Mouse (Mus musculus) intestine, embryonic 16.5 days (tissue): ENCODE measurements at regions not wholly inside any gene's neighbourhood (a gene's known extent, or its start where the extent isn't known, plus 50 kb on each side); places are given as distances from the start of the nearest gene placed in this dataset.

Experiments used
- ATAC-seq: fragments of 200-750 bp; cut with Nextera tagmentation; 2 replicates; pipeline ENCODE4 v1.8.0; 2017; ENCODE audit warnings: moderate TSS enrichment, moderate library complexity
- H3K27ac ChIP-seq: fragments of 300-500 bp; sonication (generic); 2 replicates; pipeline ENCODE4 v1.5.1; 2014; ENCODE audit warnings: mild to moderate bottlenecking, low read length
- H3K27me3 ChIP-seq: fragments of 300-500 bp; sonication (generic); replicated peaks from 2 replicates; pipeline ENCODE4 v1.6.1; 2014; ENCODE audit warnings: low read length, control low read depth, mixed read lengths; ENCODE audit not compliant: control insufficient read depth, insufficient read depth
- H3K36me3 ChIP-seq: fragments of 300-500 bp; sonication (generic); 2 replicates; pipeline ENCODE4 v1.6.1; 2014; ENCODE audit warnings: low read length, control low read depth; ENCODE audit not compliant: control insufficient read depth, insufficient read depth
- H3K4me1 ChIP-seq: fragments of 300-500 bp; sonication (generic); 2 replicates; pipeline ENCODE4 v1.6.1; 2014; ENCODE audit warnings: low read length, control low read depth, mixed read lengths; ENCODE audit not compliant: control insufficient read depth, insufficient read depth
- H3K4me2 ChIP-seq: fragments of 300-500 bp; sonication (generic); 2 replicates; pipeline ENCODE4 v1.6.1; 2014; ENCODE audit warnings: low read depth, low read length, control low read depth
- H3K4me3 ChIP-seq: fragments of 300-500 bp; sonication (generic); 2 replicates; pipeline ENCODE4 v1.5.1; 2014; ENCODE audit warnings: mild to moderate bottlenecking, low read length
- H3K9ac ChIP-seq: fragments of 300-500 bp; sonication (generic); 2 replicates; pipeline ENCODE4 v1.6.1; 2014; ENCODE audit warnings: low read depth, low read length
- H3K9me3 ChIP-seq: fragments of 300-500 bp; sonication (generic); 2 replicates; pipeline ENCODE4 v1.6.1; 2016; ENCODE audit warnings: low read length, control low read depth; ENCODE audit not compliant: control insufficient read depth
- WGBS: fragments of 180-500 bp; shearing (Covaris S2); extraction: QIAGEN DNeasy Blood & Tissue Kit; methylation state at CpG from one replicate; pipeline ENCODE4 v1.1.7; 2014; 5-methylcytosine and 5-hydroxymethylcytosine counted together

DNA sequence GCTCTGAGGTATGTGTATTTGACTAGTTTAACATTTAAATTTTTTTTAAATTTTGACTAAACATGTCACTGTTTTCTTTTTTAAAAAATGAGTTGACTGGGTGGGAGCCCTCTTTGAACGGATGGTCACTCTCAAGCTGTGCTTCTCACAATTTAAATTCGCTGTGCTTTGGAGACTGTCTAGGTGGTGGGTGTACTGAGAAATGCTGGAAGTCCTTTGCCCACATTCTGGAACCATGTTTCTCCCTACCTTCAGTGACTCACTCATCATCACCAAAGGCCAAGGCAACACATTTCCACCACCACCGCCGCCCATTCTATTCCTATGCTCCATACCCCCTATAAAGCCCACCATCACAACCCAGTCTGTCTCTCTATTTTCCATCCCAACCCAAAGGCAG lies 213.8 kb downstream of the Abcc12 start:
- no peaks in the 10 kb centered on the region for H3K36me3 ChIP-seq
- 92% methylated on average over 4 of the region's 4 CpGs for WGBS
- no peak overlapping the region for H3K27ac ChIP-seq
- H3K4me3 ChIP-seq, result no peak overlapping the region
- H3K27me3 ChIP-seq, result no peaks in the 10 kb centered on the region
- no peak for ATAC-seq
- no peaks in the 10 kb centered on the region for H3K4me1 ChIP-seq
- H3K4me2 ChIP-seq, result no peak overlapping the region
- no peak overlapping the region for H3K9ac ChIP-seq
- H3K9me3 ChIP-seq, result no peaks in the 10 kb centered on the region

DNA sequence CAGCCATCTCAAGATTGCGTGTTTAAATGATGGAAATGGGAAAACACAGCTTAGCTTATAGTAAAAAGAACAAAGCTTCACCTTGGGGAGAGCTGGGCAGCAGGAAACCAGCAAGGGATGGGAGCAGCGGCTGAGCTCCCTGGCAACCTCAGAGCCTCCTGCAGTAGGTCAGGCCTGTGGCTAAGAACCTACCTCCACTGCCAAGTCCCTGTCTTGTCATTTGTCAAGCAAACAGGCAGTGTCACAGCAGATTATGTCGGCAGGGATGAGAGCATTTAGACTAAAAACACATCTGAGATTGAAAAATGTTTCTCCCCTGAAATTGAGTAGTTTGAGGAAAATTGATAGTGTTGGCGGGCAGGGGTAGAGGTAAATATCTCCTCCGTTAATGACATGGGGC lies 214.8 kb downstream of the Abcc12 start:
- no peak overlapping the region for H3K4me3 ChIP-seq
- H3K27me3 ChIP-seq, result no peaks in the 10 kb centered on the region
- H3K36me3 ChIP-seq, result no peaks in the 10 kb centered on the region
- no peak overlapping the region for H3K27ac ChIP-seq
- no peak for ATAC-seq
- no peaks in the 10 kb centered on the region for H3K4me1 ChIP-seq
- no peak overlapping the region for H3K4me2 ChIP-seq
- H3K9me3 ChIP-seq, result no peaks in the 10 kb centered on the region
- H3K9ac ChIP-seq, result no peak overlapping the region
- 76% methylated on average over 5 of the region's 5 CpGs for WGBS

DNA sequence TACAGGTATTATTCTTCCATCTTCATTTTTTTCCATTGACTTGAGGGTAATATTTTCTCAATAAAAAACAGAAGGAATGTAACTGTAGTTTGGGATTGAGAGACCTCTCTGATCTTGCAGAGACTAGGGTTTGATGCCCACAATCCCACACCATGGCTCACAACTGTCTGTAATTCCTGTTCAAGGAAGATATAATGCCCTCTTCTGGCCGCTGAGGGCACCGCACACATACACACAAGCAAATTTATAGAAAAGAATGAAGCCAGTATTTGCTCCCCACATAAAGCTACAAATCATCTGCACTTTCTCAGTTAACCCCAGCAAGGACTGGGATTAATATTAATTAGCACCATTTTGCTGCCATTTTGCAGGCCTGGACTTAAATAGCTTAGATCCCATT lies 215.6 kb downstream of the Abcc12 start:
- 56% methylated on average over 2 of the region's 2 CpGs for WGBS
- ATAC-seq, result no peak
- no peaks in the 10 kb centered on the region for H3K36me3 ChIP-seq
- H3K27me3 ChIP-seq, result no peaks in the 10 kb centered on the region
- H3K4me2 ChIP-seq, result no peak overlapping the region
- H3K4me1 ChIP-seq, result no peaks in the 10 kb centered on the region
- H3K4me3 ChIP-seq, result no peak overlapping the region
- no peak overlapping the region for H3K27ac ChIP-seq
- no peak overlapping the region for H3K9ac ChIP-seq
- H3K9me3 ChIP-seq, result no peaks in the 10 kb centered on the region

DNA sequence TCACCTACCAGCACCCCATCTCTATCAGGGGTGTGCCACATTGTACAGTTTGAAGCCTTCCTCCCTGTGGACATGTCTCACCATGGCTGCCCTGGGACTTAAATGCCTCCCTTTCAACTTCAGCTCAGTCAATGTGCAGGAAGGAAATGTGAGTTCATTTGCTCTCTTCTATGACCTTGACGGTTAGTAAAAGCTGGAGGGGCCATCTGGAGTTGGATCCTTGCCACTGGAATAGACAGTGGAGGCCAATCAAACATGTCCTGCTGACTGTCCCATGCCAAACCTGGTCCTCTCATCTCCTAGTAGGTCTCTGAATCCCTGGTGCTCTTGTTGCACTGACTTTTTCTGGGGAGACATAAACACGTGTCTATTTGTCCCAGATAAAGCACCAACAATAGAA lies 220.2 kb downstream of the Abcc12 start:
- H3K27ac ChIP-seq, result no peak overlapping the region
- no peaks in the 10 kb centered on the region for H3K9me3 ChIP-seq
- no peaks in the 10 kb centered on the region for H3K27me3 ChIP-seq
- H3K36me3 ChIP-seq, result no peaks in the 10 kb centered on the region
- 51% methylated on average over 2 of the region's 2 CpGs for WGBS
- no peak overlapping the region for H3K4me2 ChIP-seq
- no peak overlapping the region for H3K4me3 ChIP-seq
- no peak for ATAC-seq
- H3K4me1 ChIP-seq, result no peaks in the 10 kb centered on the region
- no peak overlapping the region for H3K9ac ChIP-seq

DNA sequence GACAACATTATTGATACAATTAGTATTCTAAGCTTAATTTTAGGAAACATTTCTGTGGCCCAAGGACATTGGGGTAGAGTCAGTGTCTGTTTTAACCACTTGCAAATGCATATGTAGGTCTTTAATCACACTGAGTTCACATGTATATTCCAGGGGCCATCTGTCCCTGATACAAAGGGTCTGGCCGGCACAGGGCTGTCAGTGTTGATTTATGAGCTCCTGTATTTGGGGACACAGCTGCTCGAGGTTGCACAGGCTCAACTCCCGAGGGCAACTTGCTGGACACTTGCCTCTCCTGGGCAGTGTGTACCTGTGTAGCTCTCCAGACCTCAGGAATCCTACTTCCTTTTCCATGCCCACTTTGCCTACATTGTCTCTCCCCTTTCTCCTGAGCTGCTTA lies 221.0 kb downstream of the Abcc12 start:
- Histone ChIP-seq H3K27me3 (no peaks in the 10 kb centered on the region), H3K9me3 (no peaks in the 10 kb centered on the region), H3K27ac (no peak overlapping the region), H3K36me3 (no peaks in the 10 kb centered on the region), H3K9ac (no peak overlapping the region), H3K4me1 (no peaks in the 10 kb centered on the region), H3K4me3 (no peak overlapping the region), H3K4me2 (no peak overlapping the region)
- WGBS, result 11% methylated on average over 3 of the region's 3 CpGs
- ATAC-seq, result no peak

DNA sequence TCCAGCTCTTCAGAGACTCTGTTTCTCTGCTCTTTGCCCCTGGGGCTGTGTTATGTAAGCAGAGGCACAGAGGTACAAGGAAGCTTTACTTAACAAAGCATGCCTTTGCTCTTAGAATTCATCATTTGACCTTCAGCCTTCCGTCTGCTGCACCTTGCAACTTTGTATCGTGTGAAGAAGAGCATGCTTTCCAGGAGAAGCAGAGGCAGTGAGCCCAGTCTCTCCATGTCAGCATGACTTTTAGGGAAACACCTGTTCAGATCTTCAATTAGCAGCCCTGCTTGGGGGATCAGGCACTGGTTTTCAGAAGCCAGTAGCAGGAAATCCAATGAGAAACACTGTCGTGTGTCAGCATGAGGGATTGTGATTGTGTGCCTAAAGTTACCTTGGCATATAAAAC lies 226.7 kb downstream of the Abcc12 start:
- H3K36me3 ChIP-seq, result no peaks in the 10 kb centered on the region
- H3K27ac ChIP-seq, result no peak overlapping the region
- no peak overlapping the region for H3K4me3 ChIP-seq
- no peaks in the 10 kb centered on the region for H3K4me1 ChIP-seq
- no peaks in the 10 kb centered on the region for H3K9me3 ChIP-seq
- ATAC-seq, result no peak
- no peaks in the 10 kb centered on the region for H3K27me3 ChIP-seq
- WGBS, result 54% methylated on average over 3 of the region's 3 CpGs
- H3K9ac ChIP-seq, result no peak overlapping the region
- no peak overlapping the region for H3K4me2 ChIP-seq

DNA sequence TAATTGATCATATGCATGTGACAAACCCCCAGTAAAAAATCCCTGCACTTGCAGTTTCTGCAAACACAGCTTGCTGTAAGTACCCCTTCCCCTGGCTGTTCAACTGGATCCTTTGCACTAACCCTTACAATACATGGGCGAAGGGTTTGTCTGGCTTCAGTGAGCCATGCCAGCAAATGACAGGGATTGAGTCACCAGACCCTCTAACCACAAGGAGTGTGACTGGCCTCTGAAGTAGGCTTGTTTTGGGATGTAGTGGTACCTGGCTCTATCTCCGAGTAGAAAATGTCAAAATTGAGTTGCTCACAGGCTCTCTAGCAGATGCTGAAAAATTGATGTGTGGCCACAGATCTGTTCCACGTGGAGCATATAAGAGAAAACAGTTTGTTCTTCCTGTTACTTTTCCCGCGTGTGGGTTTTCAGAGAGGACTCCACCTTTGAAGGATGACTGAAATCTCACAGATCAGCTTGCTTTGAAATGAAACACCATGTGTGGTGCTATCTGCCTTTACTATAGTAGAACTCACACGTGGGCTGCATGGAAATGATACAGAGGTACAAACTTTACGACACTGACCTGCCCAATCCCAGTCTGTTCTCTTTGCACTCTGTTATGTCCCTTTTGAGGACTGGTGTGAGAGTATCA lies 228.8 kb downstream of the Abcc12 start:
- Histone ChIP-seq H3K4me3 (no peak overlapping the region), H3K4me2 (no peak overlapping the region), H3K4me1 (no peaks in the 10 kb centered on the region), H3K9me3 (no peaks in the 10 kb centered on the region), H3K27me3 (no peaks in the 10 kb centered on the region), H3K27ac (no peak overlapping the region), H3K9ac (no peak overlapping the region), H3K36me3 (no peaks in the 10 kb centered on the region)
- WGBS, result 78% methylated on average over 7 of the region's 7 CpGs
- no peak for ATAC-seq

DNA sequence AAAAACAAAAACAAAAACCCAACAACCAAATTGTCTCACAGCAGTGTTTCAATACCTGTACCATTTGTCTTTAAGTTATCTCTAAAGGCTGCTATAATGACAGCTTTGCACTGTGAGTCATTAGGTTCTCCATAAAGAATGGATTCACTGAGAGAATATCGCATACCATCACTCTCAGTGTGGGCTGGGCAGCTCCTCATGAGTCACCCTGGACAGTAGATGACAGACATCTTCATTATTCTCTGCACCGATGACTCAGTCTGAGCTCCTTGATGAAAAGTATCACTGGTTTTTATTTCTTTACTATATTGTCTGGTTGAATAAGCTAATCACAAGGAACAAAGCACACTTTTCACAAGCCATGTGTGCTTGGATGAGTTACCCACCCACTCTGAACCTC lies 230.4 kb downstream of the Abcc12 start:
- Histone ChIP-seq H3K27ac (no peak overlapping the region), H3K36me3 (no peaks in the 10 kb centered on the region), H3K4me1 (no peaks in the 10 kb centered on the region), H3K4me3 (no peak overlapping the region), H3K4me2 (no peak overlapping the region), H3K9me3 (no peaks in the 10 kb centered on the region), H3K27me3 (no peaks in the 10 kb centered on the region), H3K9ac (no peak overlapping the region)
- ATAC-seq, result no peak
- WGBS, result 72% methylated on average over 2 of the region's 2 CpGs

DNA sequence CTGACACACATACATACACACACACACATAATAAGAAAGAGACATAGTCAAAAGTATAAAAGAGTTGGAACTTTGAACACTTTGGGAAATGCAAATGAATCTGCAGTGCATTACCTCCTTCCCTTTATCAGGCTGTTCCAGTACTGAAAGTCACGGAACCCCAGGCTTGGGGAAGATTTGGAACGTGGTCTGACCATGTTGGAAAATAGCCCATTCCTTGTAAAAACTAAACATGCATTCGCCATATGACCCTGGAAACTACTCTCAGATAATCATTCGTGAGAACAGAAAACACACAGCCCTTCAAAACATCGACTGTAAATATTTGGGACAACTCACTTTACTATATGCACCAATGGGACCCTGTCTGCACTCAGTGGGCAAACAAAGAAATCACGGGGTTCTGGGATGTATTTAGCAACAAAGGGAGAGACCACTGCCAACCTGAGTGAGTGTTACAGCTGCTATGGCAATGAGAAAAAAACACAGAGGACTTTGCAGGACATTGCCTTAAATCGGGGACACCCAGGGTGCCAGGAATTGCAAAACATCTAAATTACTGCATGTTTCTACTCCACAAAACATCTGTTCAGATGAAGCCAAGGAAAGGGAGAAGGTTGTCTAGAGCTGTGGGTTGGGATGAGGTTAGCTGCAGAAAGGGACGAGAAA lies 238.3 kb downstream of the Abcc12 start:
- no peaks in the 10 kb centered on the region for H3K4me1 ChIP-seq
- no peaks in the 10 kb centered on the region for H3K36me3 ChIP-seq
- no peaks in the 10 kb centered on the region for H3K9me3 ChIP-seq
- ATAC-seq, result no peak
- WGBS, result 46% methylated on average over 8 of the region's 8 CpGs
- H3K27me3 ChIP-seq, result no peaks in the 10 kb centered on the region
- H3K9ac ChIP-seq, result no peak overlapping the region
- 0 out of 2 replicates have a peak overlapping the region, but pooled peaks have one; percentile 15 for H3K27ac ChIP-seq
- H3K4me2 ChIP-seq, result no peak overlapping the region
- H3K4me3 ChIP-seq, result no peak overlapping the region
